Mouse (Mus musculus): ENCODE results near the gene Carnmt1. TPM values are rescaled to one million over a fixed set of nuclear protein-coding genes. Genes with fewer than 3 reads are reported as not detected.

Gene Carnmt1
- polyA plus RNA-seq, 1 experiment from 2014 or later = 27.8 TPM

DNA sequence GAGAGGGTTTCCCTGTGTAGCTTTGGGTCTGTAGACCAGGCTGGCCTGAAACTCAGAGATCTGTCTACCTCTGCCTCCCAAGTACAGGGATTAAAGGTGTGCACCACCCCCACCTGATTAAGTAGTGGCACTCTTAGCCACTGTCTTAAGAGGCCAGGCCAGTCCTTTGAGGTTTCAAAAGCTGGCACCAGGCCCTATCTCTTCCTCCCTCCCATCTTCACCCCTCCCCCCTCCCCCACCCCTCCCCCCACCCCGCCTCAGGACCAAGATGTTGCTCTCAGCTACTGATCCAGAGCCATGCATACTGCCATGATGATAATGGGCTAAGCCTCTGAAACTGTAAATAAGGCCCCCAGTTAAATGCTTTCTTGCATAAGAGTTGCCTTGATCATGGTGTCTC is 11.2 kb upstream of the Carnmt1 start:
- DNase-seq (ENCODE audit: low spot score) (no peak), ATAC-seq (replicated peaks; ENCODE audit: low FRiP score, low TSS enrichment, low read depth) (no peak)
- H3K4me2 ChIP-seq (ENCODE audit: low read length) = no peak overlapping the region
- H3K4me1 ChIP-seq (replicated peaks; ENCODE audit: control insufficient read depth, insufficient read depth, low read length) = no peaks in the 10 kb centered on the region
- no peak overlapping the region for H3K27ac ChIP-seq (ENCODE audit: low read depth)
- H3K27me3 ChIP-seq (replicated peaks; ENCODE audit: control insufficient read depth, insufficient read depth, low read length) = no peaks in the 10 kb centered on the region
- H3K9me3 ChIP-seq (ENCODE audit: control insufficient read depth, low read length) = no peaks in the 10 kb centered on the region
- no CpG with 5 or more reads among the region's 1 CpGs for WGBS
- H3K36me3 ChIP-seq (ENCODE audit: control insufficient read depth, insufficient read depth, low read length) = no peaks in the 10 kb centered on the region
- no peak overlapping the region for H3K4me3 ChIP-seq (ENCODE audit: low read depth, low read length)
- no peak overlapping the region for H3K9ac ChIP-seq (ENCODE audit: low read length)

DNA sequence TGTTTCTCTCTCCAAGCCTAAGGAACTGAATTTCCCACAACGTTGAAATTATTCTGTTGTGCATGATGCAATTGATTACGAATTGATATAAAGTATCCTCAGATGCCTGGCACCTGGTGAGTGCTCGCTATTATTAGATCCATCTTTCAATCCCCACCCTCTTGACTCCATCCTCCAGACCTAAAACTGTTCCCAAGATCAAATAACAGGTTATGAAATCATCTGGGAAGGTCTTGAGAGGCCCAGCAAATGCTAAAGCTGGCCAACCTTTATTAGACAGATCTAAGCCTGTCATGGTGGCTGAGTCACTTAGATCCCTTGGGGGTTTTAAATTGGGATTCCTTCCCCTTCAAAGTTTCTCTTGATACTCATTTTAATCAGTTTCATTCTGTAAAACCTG is 10.1 kb upstream of the Carnmt1 start:
- H3K27me3 ChIP-seq (replicated peaks; ENCODE audit: control insufficient read depth, insufficient read depth, low read length) = no peaks in the 10 kb centered on the region
- ATAC-seq (replicated peaks; ENCODE audit: low FRiP score, low TSS enrichment, low read depth) (no peak), DNase-seq (ENCODE audit: low spot score) (no peak)
- no peak overlapping the region for H3K4me2 ChIP-seq (ENCODE audit: low read length)
- no peak overlapping the region for H3K27ac ChIP-seq (ENCODE audit: low read depth)
- no peak overlapping the region for H3K4me3 ChIP-seq (ENCODE audit: low read depth, low read length)
- no peak overlapping the region for H3K9ac ChIP-seq (ENCODE audit: low read length)
- no peaks in the 10 kb centered on the region for H3K36me3 ChIP-seq (ENCODE audit: control insufficient read depth, insufficient read depth, low read length)
- WGBS = 88% methylated on average over 3 of the region's 3 CpGs
- H3K4me1 ChIP-seq (replicated peaks; ENCODE audit: control insufficient read depth, insufficient read depth, low read length) = no peaks in the 10 kb centered on the region
- no peaks in the 10 kb centered on the region for H3K9me3 ChIP-seq (ENCODE audit: control insufficient read depth, low read length)

DNA sequence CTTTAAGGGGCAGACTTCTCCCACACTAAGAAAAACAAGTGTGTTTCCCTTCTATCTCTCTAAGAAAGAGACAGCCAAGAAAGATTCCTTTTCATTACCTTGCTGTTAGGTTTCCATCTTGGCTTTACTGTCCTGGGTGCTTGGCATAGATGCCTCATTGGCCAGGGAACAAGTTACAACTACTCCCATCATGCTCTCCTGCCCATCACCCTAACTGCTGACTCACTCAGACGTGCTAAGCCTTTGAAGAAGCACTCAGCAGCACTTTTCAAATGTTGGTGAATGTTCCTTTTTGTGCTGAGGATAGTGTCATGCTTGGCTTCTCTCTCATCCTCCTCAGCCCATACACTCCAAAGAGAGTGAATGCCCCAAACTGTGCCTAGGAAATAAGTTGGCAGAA is 8.9 kb upstream of the Carnmt1 start:
- no peak overlapping the region for H3K4me2 ChIP-seq (ENCODE audit: low read length)
- H3K9me3 ChIP-seq (ENCODE audit: control insufficient read depth, low read length) = no peaks in the 10 kb centered on the region
- no peak overlapping the region for H3K9ac ChIP-seq (ENCODE audit: low read length)
- no peaks in the 10 kb centered on the region for H3K27me3 ChIP-seq (replicated peaks; ENCODE audit: control insufficient read depth, insufficient read depth, low read length)
- ATAC-seq (replicated peaks; ENCODE audit: low FRiP score, low TSS enrichment, low read depth) = no peak
- H3K27ac ChIP-seq (ENCODE audit: low read depth) = no peak overlapping the region
- H3K36me3 ChIP-seq (ENCODE audit: control insufficient read depth, insufficient read depth, low read length) = no peaks in the 10 kb centered on the region
- H3K4me1 ChIP-seq (replicated peaks; ENCODE audit: control insufficient read depth, insufficient read depth, low read length) = no peaks in the 10 kb centered on the region
- 52% methylated on average over 1 of the region's 1 CpGs for WGBS
- H3K4me3 ChIP-seq (ENCODE audit: low read depth, low read length) = no peak overlapping the region
- no peak for DNase-seq (ENCODE audit: low spot score)

DNA sequence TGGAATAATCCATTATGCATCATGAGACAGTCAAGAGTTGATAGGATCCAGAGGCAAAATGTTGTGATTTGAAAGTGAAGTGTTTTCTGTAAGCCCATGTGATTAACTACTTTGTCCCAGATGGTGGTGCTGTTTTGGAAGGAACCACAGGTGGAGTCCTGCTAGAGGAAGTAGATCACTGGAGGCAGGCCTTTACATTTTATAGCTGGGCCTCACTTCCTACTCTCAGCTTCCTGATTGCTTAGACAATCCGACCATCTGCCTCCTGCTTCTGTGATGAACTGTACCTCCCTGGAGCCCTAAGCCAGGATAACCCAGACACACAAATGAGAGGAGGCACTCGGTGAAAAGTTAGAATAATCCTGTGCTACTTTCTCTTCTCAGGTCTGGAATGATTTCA is 6.7 kb upstream of the Carnmt1 start:
- DNase-seq (ENCODE audit: low spot score) (no peak), ATAC-seq (replicated peaks; ENCODE audit: low FRiP score, low TSS enrichment, low read depth) (no peak)
- no peaks in the 10 kb centered on the region for H3K4me1 ChIP-seq (replicated peaks; ENCODE audit: control insufficient read depth, insufficient read depth, low read length)
- WGBS = 66% methylated on average over 2 of the region's 2 CpGs
- H3K27ac ChIP-seq (ENCODE audit: low read depth) = no peak overlapping the region
- no peak overlapping the region for H3K9ac ChIP-seq (ENCODE audit: low read length)
- no peak overlapping the region for H3K4me3 ChIP-seq (ENCODE audit: low read depth, low read length)
- no peaks in the 10 kb centered on the region for H3K9me3 ChIP-seq (ENCODE audit: control insufficient read depth, low read length)
- no peaks in the 10 kb centered on the region for H3K36me3 ChIP-seq (ENCODE audit: control insufficient read depth, insufficient read depth, low read length)
- no peaks in the 10 kb centered on the region for H3K27me3 ChIP-seq (replicated peaks; ENCODE audit: control insufficient read depth, insufficient read depth, low read length)
- H3K4me2 ChIP-seq (ENCODE audit: low read length) = no peak overlapping the region

DNA sequence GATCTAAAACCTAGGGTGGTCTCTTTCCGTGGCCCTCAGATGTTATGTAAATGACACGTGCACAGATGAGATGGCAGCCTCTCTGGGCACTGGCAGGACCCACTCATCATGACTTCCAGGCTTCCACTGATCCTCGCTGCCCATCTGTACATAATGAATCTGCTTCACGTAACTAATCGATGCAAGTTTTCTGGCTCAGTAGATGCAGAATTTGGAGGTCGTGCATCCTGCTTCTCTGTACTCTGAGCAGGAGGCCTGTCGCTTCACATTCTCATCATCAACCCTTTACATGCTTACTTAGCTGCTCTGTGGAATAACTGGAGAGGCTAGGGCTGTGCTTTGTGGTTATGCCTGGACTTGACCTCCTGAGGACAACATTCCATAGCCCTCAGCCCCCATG is 3.6 kb upstream of the Carnmt1 start:
- Histone ChIP-seq H3K27ac (ENCODE audit: low read depth) (no peak overlapping the region), H3K4me1 (replicated peaks; ENCODE audit: control insufficient read depth, insufficient read depth, low read length) (peaks cover 8% of the 10 kb centered on the region), H3K4me2 (ENCODE audit: low read length) (no peak overlapping the region), H3K36me3 (ENCODE audit: control insufficient read depth, insufficient read depth, low read length) (no peaks in the 10 kb centered on the region), H3K9ac (ENCODE audit: low read length) (no peak overlapping the region), H3K4me3 (ENCODE audit: low read depth, low read length) (no peak overlapping the region), H3K27me3 (replicated peaks; ENCODE audit: control insufficient read depth, insufficient read depth, low read length) (no peaks in the 10 kb centered on the region), H3K9me3 (ENCODE audit: control insufficient read depth, low read length) (no peaks in the 10 kb centered on the region)
- WGBS = 88% methylated on average over 7 of the region's 7 CpGs
- no peak for DNase-seq (ENCODE audit: low spot score)
- ATAC-seq (replicated peaks; ENCODE audit: low FRiP score, low TSS enrichment, low read depth) = no peak

DNA sequence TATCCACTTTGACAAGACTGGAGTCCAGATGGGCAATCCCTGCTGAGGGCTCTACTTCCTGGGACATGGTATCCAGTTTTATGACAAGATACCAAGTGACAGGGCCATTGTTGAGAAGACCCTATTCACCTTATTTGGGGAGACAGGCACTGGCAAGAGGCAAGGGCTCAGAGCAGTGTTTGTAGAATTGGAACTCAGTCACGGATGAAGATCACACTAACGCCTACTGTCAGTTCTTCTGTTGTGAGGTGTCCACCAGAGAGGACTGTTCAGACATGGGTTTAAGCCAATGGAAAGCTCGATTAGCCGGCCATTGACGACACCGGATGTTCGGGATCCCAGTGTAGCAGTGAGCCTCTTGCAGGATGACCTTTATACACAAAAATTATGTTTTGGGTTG is 1.0 kb upstream of the Carnmt1 start:
- DNase-seq (ENCODE audit: low spot score) = no peak
- 93% methylated on average over 7 of the region's 7 CpGs for WGBS

DNA sequence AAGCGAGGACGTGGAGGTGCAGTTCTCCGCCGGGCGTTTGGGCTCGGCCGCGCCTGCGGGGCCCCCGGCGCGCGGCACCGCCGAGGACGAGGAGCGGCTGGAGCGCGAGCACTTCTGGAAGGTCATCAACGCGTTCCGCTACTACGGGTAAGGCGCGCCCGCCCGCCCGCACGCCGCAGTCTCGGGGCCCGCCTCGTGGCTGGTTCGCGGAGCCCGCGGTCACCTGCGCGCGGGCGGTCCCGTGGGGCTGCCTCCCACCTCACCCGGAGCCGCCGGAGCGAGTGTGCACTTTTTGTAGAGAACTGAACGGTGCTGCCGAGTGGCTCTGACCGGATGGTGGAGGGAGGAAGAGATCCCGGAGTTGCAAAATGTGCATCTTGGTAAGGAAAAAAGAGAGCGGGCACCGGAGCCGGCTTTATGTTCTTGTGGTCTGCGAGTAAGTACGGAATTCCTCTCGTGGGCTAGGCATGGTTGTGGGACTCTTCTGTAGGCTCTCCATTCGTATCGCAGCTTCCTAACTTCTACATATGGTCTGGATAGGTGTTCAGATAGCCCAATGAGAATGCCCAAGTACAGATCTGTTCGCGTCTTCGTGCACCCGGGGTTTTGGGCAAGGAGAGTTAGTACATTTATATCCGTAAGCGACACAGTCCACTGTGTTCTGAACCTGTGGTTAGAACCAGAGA is 635 bp downstream of the Carnmt1 start:
- Histone ChIP-seq H3K27me3 (replicated peaks; ENCODE audit: control insufficient read depth, insufficient read depth, low read length) (no peaks in the 10 kb centered on the region), H3K36me3 (ENCODE audit: control insufficient read depth, insufficient read depth, low read length) (no peaks in the 10 kb centered on the region), H3K27ac (ENCODE audit: low read depth) (peak overlapping the region; percentile 83), H3K4me3 (ENCODE audit: low read depth, low read length) (peak overlapping the region; percentile 86), H3K9ac (ENCODE audit: low read length) (peak overlapping the region; percentile 81), H3K4me2 (ENCODE audit: low read length) (peak overlapping the region; percentile 84), H3K4me1 (replicated peaks; ENCODE audit: control insufficient read depth, insufficient read depth, low read length) (peaks cover 30% of the 10 kb centered on the region), H3K9me3 (ENCODE audit: control insufficient read depth, low read length) (no peaks in the 10 kb centered on the region)
- under 1% methylated on average over 61 of the region's 64 CpGs for WGBS
- DNase-seq (ENCODE audit: low spot score) (peak; percentile 87), ATAC-seq (replicated peaks; ENCODE audit: low FRiP score, low TSS enrichment, low read depth) (peak; percentile 74; the same call in 1 of the 2 replicates)

More for the DNA sequence above, 1.0 kb upstream of the Carnmt1 start:
- no peak for ATAC-seq (replicated peaks; ENCODE audit: low FRiP score, low TSS enrichment, low read depth)
- no peak overlapping the region for H3K27ac ChIP-seq (ENCODE audit: low read depth)
- H3K4me3 ChIP-seq (ENCODE audit: low read depth, low read length) = no peak overlapping the region
- no peaks in the 10 kb centered on the region for H3K27me3 ChIP-seq (replicated peaks; ENCODE audit: control insufficient read depth, insufficient read depth, low read length)
- H3K9me3 ChIP-seq (ENCODE audit: control insufficient read depth, low read length) = no peaks in the 10 kb centered on the region
- no peaks in the 10 kb centered on the region for H3K36me3 ChIP-seq (ENCODE audit: control insufficient read depth, insufficient read depth, low read length)
- peaks cover 24% of the 10 kb centered on the region for H3K4me1 ChIP-seq (replicated peaks; ENCODE audit: control insufficient read depth, insufficient read depth, low read length)
- no peak overlapping the region for H3K4me2 ChIP-seq (ENCODE audit: low read length)
- H3K9ac ChIP-seq (ENCODE audit: low read length) = no peak overlapping the region

DNA sequence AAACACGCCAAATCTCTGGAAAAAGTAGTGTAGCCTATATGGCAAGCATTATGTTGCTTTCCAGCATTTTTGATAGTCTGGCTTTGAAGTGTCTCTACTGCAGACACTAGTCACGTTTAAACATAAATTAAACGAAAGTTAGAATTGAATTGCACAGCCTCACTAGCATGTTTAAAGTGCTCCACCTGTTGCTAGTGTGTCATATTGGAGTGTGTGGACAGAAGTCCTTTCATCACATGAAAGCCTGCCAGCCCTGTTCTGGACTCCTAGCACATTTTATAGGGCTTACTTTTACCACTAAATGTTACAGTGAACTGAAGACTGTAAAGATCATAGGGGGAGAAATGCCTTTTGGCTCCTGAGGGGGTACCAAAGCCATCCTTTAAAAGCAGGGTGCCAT is 1.9 kb downstream of the Carnmt1 start:
- Histone ChIP-seq H3K4me2 (ENCODE audit: low read length) (peak overlapping the region; percentile 84), H3K36me3 (ENCODE audit: control insufficient read depth, insufficient read depth, low read length) (no peaks in the 10 kb centered on the region), H3K4me3 (ENCODE audit: low read depth, low read length) (peak overlapping the region; percentile 86), H3K4me1 (replicated peaks; ENCODE audit: control insufficient read depth, insufficient read depth, low read length) (peaks cover 30% of the 10 kb centered on the region), H3K27me3 (replicated peaks; ENCODE audit: control insufficient read depth, insufficient read depth, low read length) (no peaks in the 10 kb centered on the region), H3K27ac (ENCODE audit: low read depth) (no peak overlapping the region), H3K9ac (ENCODE audit: low read length) (no peak overlapping the region), H3K9me3 (ENCODE audit: control insufficient read depth, low read length) (no peaks in the 10 kb centered on the region)
- ATAC-seq (replicated peaks; ENCODE audit: low FRiP score, low TSS enrichment, low read depth) (no peak), DNase-seq (ENCODE audit: low spot score) (no peak)
- WGBS = 52% methylated on average over 3 of the region's 3 CpGs

DNA sequence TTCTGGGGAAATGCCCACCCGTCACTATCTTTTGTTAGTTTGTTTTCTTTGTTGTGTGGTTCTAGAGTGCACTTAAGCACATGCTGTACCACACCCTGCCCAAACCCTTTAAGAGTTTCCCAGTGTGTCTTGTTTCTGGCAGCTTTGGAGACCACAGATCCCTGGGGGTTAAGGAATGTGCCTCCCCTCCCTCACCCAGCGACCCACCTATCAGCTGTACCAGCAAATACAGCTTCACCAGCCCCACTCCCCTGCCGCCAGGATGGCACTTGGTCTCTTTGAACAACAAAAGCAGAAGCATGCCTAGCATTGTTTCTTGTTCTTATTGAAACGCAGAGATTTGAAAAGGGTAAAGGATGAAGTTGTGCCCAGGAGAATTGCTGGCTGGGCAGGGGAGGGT is 2.6 kb downstream of the Carnmt1 start:
- no peak overlapping the region for H3K9ac ChIP-seq (ENCODE audit: low read length)
- H3K27ac ChIP-seq (ENCODE audit: low read depth) = no peak overlapping the region
- peaks cover 30% of the 10 kb centered on the region for H3K4me1 ChIP-seq (replicated peaks; ENCODE audit: control insufficient read depth, insufficient read depth, low read length)
- 52% methylated on average over 4 of the region's 4 CpGs for WGBS
- DNase-seq (ENCODE audit: low spot score) = no peak
- no peaks in the 10 kb centered on the region for H3K9me3 ChIP-seq (ENCODE audit: control insufficient read depth, low read length)
- no peaks in the 10 kb centered on the region for H3K36me3 ChIP-seq (ENCODE audit: control insufficient read depth, insufficient read depth, low read length)
- H3K4me3 ChIP-seq (ENCODE audit: low read depth, low read length) = no peak overlapping the region
- ATAC-seq (replicated peaks; ENCODE audit: low FRiP score, low TSS enrichment, low read depth) = no peak
- no peaks in the 10 kb centered on the region for H3K27me3 ChIP-seq (replicated peaks; ENCODE audit: control insufficient read depth, insufficient read depth, low read length)
- H3K4me2 ChIP-seq (ENCODE audit: low read length) = peak overlapping the region; percentile 84

Data from intestine, embryonic 14.5 days (tissue).